Mouse (Mus musculus) C2C12 (cell line): ENCODE data around the gene Eln.

Experiments
- CEBPB ChIP-seq: IDR thresholded peaks from one replicate; pipeline ENCODE4 v1.6.1; 2011; ENCODE audit warnings: low read depth, mild to moderate bottlenecking, control low read depth, moderate library complexity
- CTCF ChIP-seq: IDR thresholded peaks from one replicate; pipeline ENCODE4 v1.5.1; 2011; ENCODE audit not compliant: control insufficient read depth, insufficient read depth, insufficient read length
- FOSL1 ChIP-seq: IDR thresholded peaks from one replicate; pipeline ENCODE4 v1.8.0; 2011; ENCODE audit warnings: mild to moderate bottlenecking, low read length; ENCODE audit not compliant: poor library complexity, insufficient read depth, severe bottlenecking
- MAX ChIP-seq: IDR thresholded peaks from one replicate; pipeline ENCODE4 v1.6.1; 2011; ENCODE audit warnings: mild to moderate bottlenecking, control low read depth
- MYOD1 ChIP-seq: IDR thresholded peaks from one replicate; pipeline ENCODE4 v1.6.1; 2011; ENCODE audit warnings: low read depth; ENCODE audit not compliant: control insufficient read depth, insufficient read length
- MYOG ChIP-seq: IDR thresholded peaks from one replicate; pipeline ENCODE4 v1.6.1; 2011; ENCODE audit not compliant: control insufficient read depth, insufficient read length; ENCODE audit errors: extremely low read depth
- USF1 ChIP-seq: IDR thresholded peaks from one replicate; pipeline ENCODE4 v1.6.1; 2011; ENCODE audit warnings: low read depth, mild to moderate bottlenecking, control low read depth, moderate library complexity

DNA sequence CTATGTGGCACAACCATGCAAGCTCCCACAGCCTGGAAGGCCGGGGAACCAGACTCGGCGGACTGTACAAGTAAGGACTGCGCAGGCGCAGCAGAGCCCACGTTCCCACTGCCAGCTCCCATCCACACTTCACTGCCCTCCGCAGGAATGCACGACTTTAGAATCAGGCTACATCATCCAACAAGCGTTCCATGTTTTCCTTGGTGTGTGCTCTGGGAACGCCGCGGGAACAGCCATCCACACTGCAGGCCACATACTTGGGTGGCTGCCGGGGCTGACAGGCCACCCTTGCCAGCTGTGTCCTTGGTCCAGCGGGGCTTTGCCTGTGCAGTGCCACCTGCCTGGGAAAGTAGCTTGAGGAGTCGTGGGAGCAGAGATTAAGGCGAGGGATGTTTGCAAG lies 18.3 kb upstream of the Eln start:
- no peak for TF ChIP-seq MYOG
- TF ChIP-seq CTCF: no peak
- TF ChIP-seq MAX: no peak
- no peak for TF ChIP-seq USF1
- no peak for TF ChIP-seq CEBPB
- TF ChIP-seq MYOD1: no peak
- TF ChIP-seq FOSL1: no peak
